Mouse (Mus musculus) hindbrain, embryonic 16.5 days (tissue): ENCODE measurements around the gene Bola2. TPM values are rescaled to one million over a fixed set of nuclear protein-coding genes. Genes with fewer than 3 reads are reported as not detected.
"Not testable (repeated sequence)": the region's sequence is repeated elsewhere in the genome, so short reads cannot be mapped to it uniquely, and the experiment has no call there.

Experiments
- ATAC-seq: fragments of 200-750 bp; cut with Nextera tagmentation; 2 replicates; pipeline ENCODE4 v1.8.0; 2017; ENCODE audit warnings: moderate TSS enrichment, moderate library complexity
- H3K27ac ChIP-seq: fragments of 300-500 bp; sonication (generic); 2 replicates; pipeline ENCODE4 v1.5.1; 2014; ENCODE audit warnings: low read depth, mild to moderate bottlenecking, control low read depth, low read length, moderate library complexity
- H3K27me3 ChIP-seq: fragments of 300-500 bp; sonication (generic); replicated peaks from 2 replicates; pipeline ENCODE4 v1.6.1; 2014; ENCODE audit warnings: low read length; ENCODE audit not compliant: control insufficient read depth, insufficient read depth
- H3K36me3 ChIP-seq: fragments of 300-500 bp; sonication (generic); 2 replicates; pipeline ENCODE4 v1.6.1; 2014; ENCODE audit warnings: mild to moderate bottlenecking, low read length, moderate library complexity, mixed read lengths; ENCODE audit not compliant: control insufficient read depth, insufficient read depth
- H3K4me1 ChIP-seq: fragments of 300-500 bp; sonication (generic); 2 replicates; pipeline ENCODE4 v1.6.1; 2014; ENCODE audit warnings: low read depth, low read length; ENCODE audit not compliant: control insufficient read depth, insufficient read depth
- H3K4me2 ChIP-seq: fragments of 300-500 bp; sonication (generic); 2 replicates; pipeline ENCODE4 v1.6.1; 2014; ENCODE audit warnings: mild to moderate bottlenecking, low read length, control low read depth, moderate library complexity
- H3K4me3 ChIP-seq: fragments of 300-500 bp; sonication (generic); 2 replicates; pipeline ENCODE4 v1.5.1; 2014; ENCODE audit warnings: mild to moderate bottlenecking, low read length, control low read depth, moderate library complexity
- H3K9ac ChIP-seq: fragments of 300-500 bp; sonication (generic); 2 replicates; pipeline ENCODE4 v1.6.1; 2014; ENCODE audit warnings: low read depth, mild to moderate bottlenecking, control low read depth, low read length, moderate library complexity
- H3K9me3 ChIP-seq: fragments of 300-500 bp; sonication (generic); 2 replicates; pipeline ENCODE4 v1.6.1; 2014; ENCODE audit warnings: mild to moderate bottlenecking, low read length, moderate library complexity; ENCODE audit not compliant: control insufficient read depth
- WGBS: fragments of 180-500 bp; shearing (Covaris S2); extraction: QIAGEN DNeasy Blood & Tissue Kit; methylation state at CpG from one replicate; pipeline ENCODE4 v1.1.7; 2014; 5-methylcytosine and 5-hydroxymethylcytosine counted together
- polyA plus RNA-seq: library from polyadenylated mRNA; unstranded; fragments of >200 nt; fragmentation: Nextera tagmentation; extraction: Ambion mirVana; gene quantifications from 2 replicates; pipeline ENCODE4 v1.2.1, GENCODE M21; 2015

Gene Bola2
- polyA plus RNA-seq, 1 experiment from 2014 or later = 130 TPM

GRCm38 (mm10) chr7:126678545-126679341, 16.5 kb upstream of the Bola2 start:
- peaks cover 2% of the 10 kb centered on the region; the same call in 1 of the 2 replicates for H3K36me3 ChIP-seq
- no peak overlapping the region for H3K27ac ChIP-seq
- no peaks in the 10 kb centered on the region for H3K27me3 ChIP-seq
- H3K4me3 ChIP-seq = no peak overlapping the region
- H3K4me2 ChIP-seq = no peak overlapping the region
- no peak overlapping the region for H3K9ac ChIP-seq
- WGBS = 85% methylated on average over 8 of the region's 8 CpGs
- no peaks in the 10 kb centered on the region for H3K9me3 ChIP-seq
- no peaks in the 10 kb centered on the region for H3K4me1 ChIP-seq
- no peak for ATAC-seq

GRCm38 (mm10) chr7:126679683-126680082, 15.5 kb upstream of the Bola2 start:
- Histone ChIP-seq H3K36me3 (peaks cover 2% of the 10 kb centered on the region; the same call in 1 of the 2 replicates), H3K27me3 (no peaks in the 10 kb centered on the region), H3K4me2 (no peak overlapping the region), H3K4me1 (no peaks in the 10 kb centered on the region), H3K27ac (no peak overlapping the region), H3K9ac (no peak overlapping the region), H3K4me3 (no peak overlapping the region), H3K9me3 (no peaks in the 10 kb centered on the region)
- WGBS = 91% methylated on average over 5 of the region's 5 CpGs
- no peak for ATAC-seq

- no peaks in the 10 kb centered on the region for H3K4me1 ChIP-seq
- no peak for ATAC-seq
- H3K4me3 ChIP-seq = no peak overlapping the region
- H3K9ac ChIP-seq = no peak overlapping the region
- no peak overlapping the region for H3K27ac ChIP-seq
- 94% methylated on average over 5 of the region's 5 CpGs for WGBS
- peaks cover 2% of the 10 kb centered on the region; the same call in 1 of the 2 replicates for H3K36me3 ChIP-seq
- no peaks in the 10 kb centered on the region for H3K9me3 ChIP-seq
- no peaks in the 10 kb centered on the region for H3K27me3 ChIP-seq
- H3K4me2 ChIP-seq = no peak overlapping the region
Measured at GRCm38 (mm10) chr7:126681221-126681620, 14.0 kb upstream of the Bola2 start.

GRCm38 (mm10) chr7:126688156-126688555, 7.0 kb upstream of the Bola2 start:
- H3K9ac ChIP-seq, H3K27ac ChIP-seq, H3K27me3 ChIP-seq, H3K4me3 ChIP-seq, ATAC-seq, H3K4me1 ChIP-seq, H3K4me2 ChIP-seq, H3K9me3 ChIP-seq: not testable (repeated sequence)
- peaks cover 13% of the 10 kb centered on the region for H3K36me3 ChIP-seq
- 96% methylated on average over 4 of the region's 4 CpGs for WGBS

GRCm38 (mm10) chr7:126689021-126689420, 6.2 kb upstream of the Bola2 start:
- H3K36me3 ChIP-seq = peaks cover 13% of the 10 kb centered on the region
- ATAC-seq = no peak
- H3K9me3 ChIP-seq = no peaks in the 10 kb centered on the region
- H3K4me1 ChIP-seq = peaks cover 7% of the 10 kb centered on the region
- 89% methylated on average over 3 of the region's 3 CpGs for WGBS
- no peak overlapping the region for H3K4me2 ChIP-seq
- H3K27me3 ChIP-seq = no peaks in the 10 kb centered on the region
- no peak overlapping the region for H3K9ac ChIP-seq
- no peak overlapping the region for H3K4me3 ChIP-seq
- H3K27ac ChIP-seq = no peak overlapping the region

- no peak overlapping the region for H3K9ac ChIP-seq
- H3K4me3 ChIP-seq = no peak overlapping the region
- H3K4me1 ChIP-seq = peaks cover 13% of the 10 kb centered on the region
- peaks cover 13% of the 10 kb centered on the region for H3K36me3 ChIP-seq
- WGBS = 87% methylated on average over 3 of the region's 3 CpGs
- H3K27me3 ChIP-seq = no peaks in the 10 kb centered on the region
- no peak overlapping the region for H3K4me2 ChIP-seq
- no peak overlapping the region for H3K27ac ChIP-seq
- no peaks in the 10 kb centered on the region for H3K9me3 ChIP-seq
- no peak for ATAC-seq
Measured at GRCm38 (mm10) chr7:126690737-126691136, 4.5 kb upstream of the Bola2 start.

- Histone ChIP-seq H3K36me3 (peaks cover 13% of the 10 kb centered on the region), H3K9ac (no peak overlapping the region), H3K4me2 (no peak overlapping the region), H3K27me3 (no peaks in the 10 kb centered on the region), H3K9me3 (no peaks in the 10 kb centered on the region), H3K4me1 (peaks cover 16% of the 10 kb centered on the region), H3K27ac (no peak overlapping the region), H3K4me3 (no peak overlapping the region)
- no peak for ATAC-seq
- WGBS = 81% methylated on average over 5 of the region's 5 CpGs
Measured at GRCm38 (mm10) chr7:126691676-126692075, 3.5 kb upstream of the Bola2 start.

GRCm38 (mm10) chr7:126692426-126692825, 2.8 kb upstream of the Bola2 start:
- peaks cover 13% of the 10 kb centered on the region for H3K36me3 ChIP-seq
- no peak overlapping the region for H3K27ac ChIP-seq
- 94% methylated on average over 26 of the region's 26 CpGs for whole genome bisulfite sequencing
- H3K4me2 ChIP-seq = no peak overlapping the region
- no peaks in the 10 kb centered on the region for H3K9me3 ChIP-seq
- H3K9ac ChIP-seq = no peak overlapping the region
- no peak overlapping the region for H3K4me3 ChIP-seq
- H3K4me1 ChIP-seq = peaks cover 24% of the 10 kb centered on the region
- ATAC-seq = no peak
- H3K27me3 ChIP-seq = no peaks in the 10 kb centered on the region

- Histone ChIP-seq H3K4me3 (no peak overlapping the region), H3K9me3 (no peaks in the 10 kb centered on the region), H3K9ac (no peak overlapping the region), H3K27ac (no peak overlapping the region), H3K4me2 (no peak overlapping the region; the same call in none of the 2 replicates), H3K27me3 (no peaks in the 10 kb centered on the region), H3K36me3 (peaks cover 13% of the 10 kb centered on the region), H3K4me1 (peaks cover 24% of the 10 kb centered on the region)
- ATAC-seq = no peak
- 36% methylated on average over 3 of the region's 3 CpGs for WGBS
Measured at GRCm38 (mm10) chr7:126693256-126693655, 1.9 kb upstream of the Bola2 start.
